Mouse (Mus musculus) heart, embryonic 16.5 days (tissue): ENCODE results near the gene Tas2r123. TPM values are rescaled to one million over a fixed set of nuclear protein-coding genes. Genes with fewer than 3 reads are reported as not detected.

ENCODE experiments used
- ATAC-seq: fragments of 200-750 bp; cut with Nextera tagmentation; replicated peaks from 2 replicates; pipeline ENCODE4 v1.8.0; 2017; ENCODE audit warnings: moderate number of reproducible peaks; ENCODE audit not compliant: insufficient read depth, low FRiP score; ENCODE audit errors: extremely low read depth
- H3K27ac ChIP-seq: fragments of 300-500 bp; sonication (generic); 2 replicates; pipeline ENCODE4 v1.5.1; 2014; ENCODE audit warnings: mild to moderate bottlenecking, low read length, control low read depth, moderate library complexity
- H3K27me3 ChIP-seq: fragments of 300-500 bp; sonication (generic); 2 replicates; pipeline ENCODE4 v1.6.1; 2014; ENCODE audit warnings: low read length, mixed read lengths; ENCODE audit not compliant: control insufficient read depth, insufficient read depth
- H3K36me3 ChIP-seq: fragments of 300-500 bp; sonication (generic); 2 replicates; pipeline ENCODE4 v1.6.1; 2014; ENCODE audit not compliant: control insufficient read depth, insufficient read depth
- H3K4me1 ChIP-seq: fragments of 300-500 bp; sonication (generic); 2 replicates; pipeline ENCODE4 v1.6.1; 2014; ENCODE audit warnings: low read length, mixed read lengths; ENCODE audit not compliant: control insufficient read depth, insufficient read depth
- H3K4me2 ChIP-seq: fragments of 300-500 bp; sonication (generic); 2 replicates; pipeline ENCODE4 v1.6.1; 2014; ENCODE audit warnings: low read depth, mild to moderate bottlenecking, control low read depth, low read length
- H3K4me3 ChIP-seq: fragments of 300-500 bp; sonication (generic); 2 replicates; pipeline ENCODE4 v1.5.1; 2014; ENCODE audit warnings: mild to moderate bottlenecking, control low read depth, low read length
- H3K9ac ChIP-seq: fragments of 300-500 bp; sonication (generic); 2 replicates; pipeline ENCODE4 v1.6.1; 2014; ENCODE audit warnings: low read length, control low read depth
- H3K9me3 ChIP-seq: fragments of 300-500 bp; sonication (generic); replicated peaks from 2 replicates; pipeline ENCODE4 v1.6.1; 2016; ENCODE audit warnings: low read length; ENCODE audit not compliant: control insufficient read depth
- WGBS: fragments of 180-500 bp; shearing (Covaris S2); extraction: QIAGEN DNeasy Blood & Tissue Kit; methylation state at CpG from one replicate; pipeline ENCODE4 v1.1.7; 2014; 5-methylcytosine and 5-hydroxymethylcytosine counted together
- polyA plus RNA-seq: library from polyadenylated mRNA; unstranded; fragments of >200 nt; fragmentation: Nextera tagmentation; extraction: Ambion mirVana; gene quantifications from 2 replicates; pipeline ENCODE4 v1.2.1, GENCODE M21; 2015

The Tas2r123 gene
- not detected in 2 replicates for polyA plus RNA-seq

GRCm38 (mm10) chr6:132846842-132847241, at the start of gene Tas2r123:
TSS of gene Tas2r123 (plus strand) at chr6:132847142.
- no peak within 1 kb of the TSS for H3K9ac ChIP-seq
- no peak for ATAC-seq
- WGBS, result 63% methylated on average over 1 of the region's 1 CpGs

GRCm38 (mm10) chr6:132802518-132802917, 44.4 kb upstream of the Tas2r123 start, which contains the start of gene Tas2r117:
TSS of gene Tas2r117 (plus strand) at chr6:132802818.
- no peaks in the 10 kb centered on the region for H3K27me3 ChIP-seq
- no peaks in the 10 kb centered on the region for H3K9me3 ChIP-seq
- H3K27ac ChIP-seq, result no peak within 1 kb of the TSS
- H3K4me3 ChIP-seq, result no peak within 1 kb of the TSS
- H3K4me2 ChIP-seq, result no peak within 1 kb of the TSS
- no peak within 1 kb of the TSS for H3K9ac ChIP-seq
- 76% methylated on average over 1 of the region's 1 CpGs for WGBS
- no peaks in the 10 kb centered on the region for H3K36me3 ChIP-seq
- H3K4me1 ChIP-seq, result no peaks in the 10 kb centered on the region
- no peak for ATAC-seq

More at GRCm38 (mm10) chr6:132846842-132847241, at the start of gene Tas2r123:
- Histone ChIP-seq H3K9me3 (no peaks in the 10 kb centered on the region; the same call in 1 of the 2 replicates), H3K4me3 (no peak within 1 kb of the TSS), H3K4me1 (no peaks in the 10 kb centered on the region), H3K36me3 (no peaks in the 10 kb centered on the region), H3K4me2 (no peak within 1 kb of the TSS), H3K27ac (no peak within 1 kb of the TSS), H3K27me3 (no peaks in the 10 kb centered on the region)

- Histone ChIP-seq H3K4me3 (no peak within 1 kb of the TSS), H3K9ac (no peak within 1 kb of the TSS), H3K27me3 (no peaks in the 10 kb centered on the region), H3K4me2 (no peak within 1 kb of the TSS), H3K36me3 (no peaks in the 10 kb centered on the region), H3K27ac (no peak within 1 kb of the TSS), H3K9me3 (no peaks in the 10 kb centered on the region; the same call in 1 of the 2 replicates), H3K4me1 (no peaks in the 10 kb centered on the region)
- WGBS, result 59% methylated on average over 1 of the region's 1 CpGs
- ATAC-seq, result no peak
These were observed 8.2 kb downstream of the Tas2r123 start, which contains the start of gene Tas2r116 for GRCm38 (mm10) chr6:132855138-132855537. TSS of gene Tas2r116 (plus strand) at chr6:132855438.

GRCm38 (mm10) chr6:132867708-132868107, 20.8 kb downstream of the Tas2r123 start, which contains the start of gene Tas2r110:
TSS of gene Tas2r110 (plus strand) at chr6:132868008.
- no peak within 1 kb of the TSS for H3K4me3 ChIP-seq
- H3K36me3 ChIP-seq, result no peaks in the 10 kb centered on the region
- no peak within 1 kb of the TSS for H3K27ac ChIP-seq
- H3K27me3 ChIP-seq, result no peaks in the 10 kb centered on the region
- H3K9me3 ChIP-seq, result no peaks in the 10 kb centered on the region
- ATAC-seq, result no peak
- H3K9ac ChIP-seq, result no peak within 1 kb of the TSS
- H3K4me2 ChIP-seq, result no peak within 1 kb of the TSS
- no peaks in the 10 kb centered on the region for H3K4me1 ChIP-seq

- no peak within 1 kb of the TSS for H3K4me2 ChIP-seq
- H3K9ac ChIP-seq, result no peak within 1 kb of the TSS
- H3K27me3 ChIP-seq, result no peaks in the 10 kb centered on the region
- WGBS, result 75% methylated on average over 1 of the region's 1 CpGs
- no peak within 1 kb of the TSS for H3K27ac ChIP-seq
- no peaks in the 10 kb centered on the region for H3K4me1 ChIP-seq
- no peak for ATAC-seq
- no peaks in the 10 kb centered on the region for H3K9me3 ChIP-seq
- H3K36me3 ChIP-seq, result no peaks in the 10 kb centered on the region
- H3K4me3 ChIP-seq, result no peak within 1 kb of the TSS
These were observed 45.8 kb downstream of the Tas2r123 start, which contains the start of gene Tas2r113 for GRCm38 (mm10) chr6:132892711-132893110. TSS of gene Tas2r113 (plus strand) at chr6:132893011.

Other genes starting within 250 kb of the Tas2r123 start
- gene A630073D07Rik, start 195.6 kb upstream of the Tas2r123 start, polyA plus RNA-seq, result not detected in 2 replicates
- not detected in 2 replicates for gene Tas2r120, start 190.2 kb upstream of the Tas2r123 start, polyA plus RNA-seq
- not detected in 2 replicates for gene Tas2r121, start 146.1 kb upstream of the Tas2r123 start, polyA plus RNA-seq
- not detected in 2 replicates for gene Tas2r122, start 135.2 kb upstream of the Tas2r123 start, polyA plus RNA-seq
- gene Tas2r115, start 109.1 kb upstream of the Tas2r123 start, polyA plus RNA-seq, result not detected in 2 replicates
- not detected in 2 replicates for gene Tas2r124, start 92.4 kb upstream of the Tas2r123 start, polyA plus RNA-seq
- gene Tas2r102, start 85.0 kb upstream of the Tas2r123 start, polyA plus RNA-seq, result not detected in 2 replicates
- gene Tas2r136, start 69.0 kb upstream of the Tas2r123 start, polyA plus RNA-seq, result not detected in 2 replicates
- not detected in 2 replicates for gene Tas2r117, start 44.3 kb upstream of the Tas2r123 start, polyA plus RNA-seq
- gene Tas2r116, start 8.3 kb downstream of the Tas2r123 start, polyA plus RNA-seq, result not detected in 2 replicates
- gene Tas2r110, start 20.9 kb downstream of the Tas2r123 start, polyA plus RNA-seq, result not detected in 2 replicates
- gene Tas2r113, start 45.9 kb downstream of the Tas2r123 start, polyA plus RNA-seq, result not detected in 2 replicates
- not detected in 2 replicates for gene Tas2r125, start 62.5 kb downstream of the Tas2r123 start, polyA plus RNA-seq
- not detected in 2 replicates for gene Tas2r129, start 104.0 kb downstream of the Tas2r123 start, polyA plus RNA-seq
- not detected in 2 replicates for gene Tas2r131, start 110.8 kb downstream of the Tas2r123 start, polyA plus RNA-seq
- not detected in 2 replicates for gene Tas2r109, start 133.8 kb downstream of the Tas2r123 start, polyA plus RNA-seq
- not detected in 2 replicates for gene Tas2r103, start 190.0 kb downstream of the Tas2r123 start, polyA plus RNA-seq
- not detected in 2 replicates for gene Tas2r140, start 208.7 kb downstream of the Tas2r123 start, polyA plus RNA-seq